Mouse (Mus musculus): ENCODE results near the gene Mettl27. TPM values are rescaled to one million over a fixed set of nuclear protein-coding genes. Genes with fewer than 3 reads are reported as not detected.

Mettl27 gene
- 24.9 and 26.7 TPM in 2 replicates for polyA plus RNA-seq (2012; rRNA removed)

DNA sequence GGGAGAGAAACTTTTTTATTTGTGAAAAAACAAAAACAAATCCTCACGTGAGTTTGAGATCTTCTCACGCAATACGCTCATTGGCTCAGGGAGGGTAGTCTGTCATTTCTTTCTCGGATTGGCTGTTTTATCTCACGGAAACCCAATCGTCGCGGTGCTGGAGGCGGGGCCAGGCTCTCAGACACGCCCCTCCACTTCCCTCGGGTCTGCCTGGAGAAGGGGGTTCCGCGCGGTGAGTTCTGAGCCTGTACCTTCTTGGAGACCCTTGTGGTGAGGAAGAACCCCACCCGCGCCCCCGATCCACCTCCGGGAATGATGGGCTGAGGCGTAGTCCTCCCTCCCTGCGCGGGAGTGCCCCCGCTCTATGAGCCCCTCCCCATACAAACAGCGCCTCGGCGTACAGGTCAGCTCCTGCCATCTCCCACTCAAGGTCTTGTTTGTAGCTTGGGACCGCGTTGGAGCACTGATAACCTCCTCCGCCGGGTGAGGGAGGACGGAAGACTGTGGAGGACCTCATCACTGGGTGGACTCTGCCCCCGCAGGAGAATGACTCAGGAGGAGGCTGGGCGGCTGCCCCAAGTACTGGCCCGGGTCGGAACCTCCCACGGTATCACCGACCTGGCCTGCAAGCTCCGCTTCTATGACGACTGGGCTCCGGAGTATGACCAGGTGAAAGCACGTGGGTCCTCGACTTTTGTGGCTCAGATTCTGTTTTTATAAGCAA is at the start of gene Mettl27:
Gene Mettl27, plus strand, starts transcription at position 190 of the 724 bp plus-strand sequence.
- peak within 1 kb of the TSS; percentile 61 for H3K27ac ChIP-seq (ENCODE audit: control insufficient read depth, insufficient read depth, low read length)
- H3K4me1 ChIP-seq (replicated peaks; ENCODE audit: control insufficient read depth, insufficient read depth, low read length): peaks cover 16% of the 10 kb centered on the region
- 1% methylated on average over 41 of the region's 41 CpGs for WGBS
- DNase-seq: peak; percentile 93
- TF ChIP-seq CTCF (IDR thresholded peaks at IDR 0.05; ENCODE audit: borderline replicate concordance, control insufficient read depth, extremely low read depth, insufficient read depth, low read length, poor library complexity): no peak
- TF ChIP-seq POLR2A (IDR thresholded peaks at IDR 0.05; ENCODE audit: control insufficient read depth, extremely low read depth, insufficient read depth, low read length, poor library complexity): peak; percentile 52; the same call in 1 of the 2 replicates
- H3K4me3 ChIP-seq (ENCODE audit: control insufficient read depth, insufficient read depth, low read length): peak within 1 kb of the TSS; percentile 87
- no peaks in the 10 kb centered on the region for H3K36me3 ChIP-seq (ENCODE audit: control insufficient read depth, insufficient read depth, low read length)
- no peaks in the 10 kb centered on the region for H3K27me3 ChIP-seq (ENCODE audit: control insufficient read depth, insufficient read depth, low read length)

DNA sequence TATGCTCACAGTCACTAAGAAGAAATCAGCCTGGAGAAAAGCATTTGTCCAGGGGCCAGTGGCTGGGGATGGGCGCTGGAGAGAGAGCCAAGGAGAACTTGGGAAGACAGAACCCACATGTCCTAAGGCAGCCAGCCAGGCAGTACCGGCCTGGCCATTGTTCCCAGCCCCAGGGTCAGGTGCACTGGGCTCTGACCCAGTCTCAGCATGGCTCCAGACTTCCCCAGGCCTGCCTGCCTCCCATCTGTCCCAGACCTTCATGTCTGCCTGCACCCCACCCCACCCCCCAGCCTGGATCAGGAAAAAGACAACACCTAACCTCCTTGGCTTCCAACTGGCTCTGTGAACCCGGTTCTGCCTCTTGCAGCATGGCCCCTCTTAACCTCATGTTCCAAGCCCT is 49.1 kb upstream of the Mettl27 start:
- TF ChIP-seq POLR2A (IDR thresholded peaks at IDR 0.05; ENCODE audit: control insufficient read depth, extremely low read depth, insufficient read depth, low read length, poor library complexity) (no peak), CTCF (IDR thresholded peaks at IDR 0.05; ENCODE audit: borderline replicate concordance, control insufficient read depth, extremely low read depth, insufficient read depth, low read length, poor library complexity) (no peak)
- Histone ChIP-seq H3K27ac (ENCODE audit: control insufficient read depth, insufficient read depth, low read length) (no peak overlapping the region), H3K27me3 (ENCODE audit: control insufficient read depth, insufficient read depth, low read length) (no peaks in the 10 kb centered on the region), H3K4me1 (replicated peaks; ENCODE audit: control insufficient read depth, insufficient read depth, low read length) (peaks cover 11% of the 10 kb centered on the region), H3K4me3 (ENCODE audit: control insufficient read depth, insufficient read depth, low read length) (no peak overlapping the region), H3K36me3 (ENCODE audit: control insufficient read depth, insufficient read depth, low read length) (no peaks in the 10 kb centered on the region)
- DNase-seq: no peak
- WGBS: 77% methylated on average over 3 of the region's 3 CpGs

DNA sequence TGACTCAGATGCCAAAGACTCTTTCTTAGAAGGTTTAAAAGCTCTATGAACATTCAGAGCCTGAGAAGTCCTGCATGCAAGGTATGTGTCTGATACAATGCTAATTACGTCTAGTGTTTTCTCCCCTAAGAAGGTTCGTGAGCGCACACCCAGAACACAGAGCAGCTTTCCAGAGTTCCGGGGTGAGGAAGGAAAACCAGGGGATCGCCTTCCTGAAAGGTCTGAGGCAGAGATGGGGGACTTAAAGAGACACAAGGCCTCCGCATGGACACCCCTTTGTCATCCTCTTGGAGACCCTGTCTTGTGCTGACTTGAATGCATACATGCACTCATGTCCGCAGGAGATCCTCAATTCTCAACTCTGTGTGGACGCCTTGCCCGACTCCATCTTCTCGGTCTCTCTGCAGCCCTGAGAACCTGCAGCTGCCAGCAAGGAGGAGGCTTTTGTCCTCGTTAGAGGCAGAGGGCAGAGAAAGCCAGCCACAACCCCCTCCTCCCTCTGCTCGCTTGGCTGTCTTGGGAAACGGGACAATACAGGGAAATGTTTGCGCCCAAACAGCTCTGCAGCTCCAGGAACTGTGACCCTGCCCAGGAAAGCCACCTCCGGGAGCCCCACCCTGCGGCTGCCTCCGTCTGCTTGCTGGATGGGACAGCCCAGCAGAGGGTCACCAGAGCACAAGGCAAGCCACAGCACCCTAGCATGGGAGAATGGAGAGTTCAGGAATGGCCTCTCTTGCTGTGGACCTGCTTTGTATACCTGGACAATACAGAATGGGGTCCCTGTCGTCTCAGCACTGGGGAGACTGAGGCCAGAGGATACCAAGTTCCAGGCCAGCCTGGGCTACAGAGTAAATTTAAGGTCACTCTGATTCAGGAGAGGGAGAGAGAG is 44.5 kb upstream of the Mettl27 start:
- H3K27ac ChIP-seq (ENCODE audit: control insufficient read depth, insufficient read depth, low read length): no peak overlapping the region
- H3K4me3 ChIP-seq (ENCODE audit: control insufficient read depth, insufficient read depth, low read length): no peak overlapping the region
- TF ChIP-seq CTCF (IDR thresholded peaks at IDR 0.05; ENCODE audit: borderline replicate concordance, control insufficient read depth, extremely low read depth, insufficient read depth, low read length, poor library complexity): no peak
- no peak for TF ChIP-seq POLR2A (IDR thresholded peaks at IDR 0.05; ENCODE audit: control insufficient read depth, extremely low read depth, insufficient read depth, low read length, poor library complexity)
- H3K36me3 ChIP-seq (ENCODE audit: control insufficient read depth, insufficient read depth, low read length): no peaks in the 10 kb centered on the region
- WGBS: 53% methylated on average over 18 of the region's 18 CpGs
- no peak for DNase-seq
- H3K27me3 ChIP-seq (ENCODE audit: control insufficient read depth, insufficient read depth, low read length): no peaks in the 10 kb centered on the region
- H3K4me1 ChIP-seq (replicated peaks; ENCODE audit: control insufficient read depth, insufficient read depth, low read length): no peaks in the 10 kb centered on the region

GRCm38 (mm10) chr5:134888505-134888904 is 43.7 kb upstream of the Mettl27 start:
- Histone ChIP-seq H3K4me1 (replicated peaks; ENCODE audit: control insufficient read depth, insufficient read depth, low read length) (no peaks in the 10 kb centered on the region), H3K4me3 (ENCODE audit: control insufficient read depth, insufficient read depth, low read length) (no peak overlapping the region), H3K27ac (ENCODE audit: control insufficient read depth, insufficient read depth, low read length) (no peak overlapping the region), H3K27me3 (ENCODE audit: control insufficient read depth, insufficient read depth, low read length) (no peaks in the 10 kb centered on the region), H3K36me3 (ENCODE audit: control insufficient read depth, insufficient read depth, low read length) (no peaks in the 10 kb centered on the region)
- no peak for TF ChIP-seq CTCF (IDR thresholded peaks at IDR 0.05; ENCODE audit: borderline replicate concordance, control insufficient read depth, extremely low read depth, insufficient read depth, low read length, poor library complexity)
- TF ChIP-seq POLR2A (IDR thresholded peaks at IDR 0.05; ENCODE audit: control insufficient read depth, extremely low read depth, insufficient read depth, low read length, poor library complexity): no peak
- whole genome bisulfite sequencing: 86% methylated on average over 7 of the region's 7 CpGs
- no peak for DNase-seq

GRCm38 (mm10) chr5:134890601-134891054 is 41.5 kb upstream of the Mettl27 start:
- TF ChIP-seq POLR2A (IDR thresholded peaks at IDR 0.05; ENCODE audit: control insufficient read depth, extremely low read depth, insufficient read depth, low read length, poor library complexity): no peak
- TF ChIP-seq CTCF (IDR thresholded peaks at IDR 0.05; ENCODE audit: borderline replicate concordance, control insufficient read depth, extremely low read depth, insufficient read depth, low read length, poor library complexity): no peak
- 91% methylated on average over 6 of the region's 6 CpGs for WGBS
- Histone ChIP-seq H3K4me3 (ENCODE audit: control insufficient read depth, insufficient read depth, low read length) (no peak overlapping the region), H3K27ac (ENCODE audit: control insufficient read depth, insufficient read depth, low read length) (no peak overlapping the region), H3K27me3 (ENCODE audit: control insufficient read depth, insufficient read depth, low read length) (no peaks in the 10 kb centered on the region), H3K4me1 (replicated peaks; ENCODE audit: control insufficient read depth, insufficient read depth, low read length) (no peaks in the 10 kb centered on the region), H3K36me3 (ENCODE audit: control insufficient read depth, insufficient read depth, low read length) (no peaks in the 10 kb centered on the region)
- no peak for DNase-seq

DNA sequence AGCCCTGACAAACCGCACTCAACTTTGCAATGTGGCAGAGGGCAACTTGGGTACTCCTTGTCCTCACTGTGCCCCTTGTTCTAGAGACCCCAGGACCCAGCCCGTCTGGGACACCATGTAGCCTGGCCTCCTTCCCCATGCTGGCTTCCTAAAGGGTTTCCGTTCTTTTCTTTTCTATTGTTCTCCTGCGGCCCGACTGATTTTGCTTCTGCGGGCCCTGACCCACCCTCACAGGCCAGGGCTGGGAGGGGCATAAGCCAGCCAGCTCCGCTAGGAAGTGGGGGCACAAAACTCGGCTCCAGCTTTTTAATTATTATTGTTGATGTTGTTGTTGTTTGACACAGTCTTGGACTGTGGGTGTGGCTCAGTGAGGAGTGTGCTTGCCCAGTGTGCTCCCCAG is 40.6 kb upstream of the Mettl27 start:
- Histone ChIP-seq H3K4me3 (ENCODE audit: control insufficient read depth, insufficient read depth, low read length) (no peak overlapping the region), H3K27ac (ENCODE audit: control insufficient read depth, insufficient read depth, low read length) (no peak overlapping the region), H3K27me3 (ENCODE audit: control insufficient read depth, insufficient read depth, low read length) (no peaks in the 10 kb centered on the region), H3K4me1 (replicated peaks; ENCODE audit: control insufficient read depth, insufficient read depth, low read length) (no peaks in the 10 kb centered on the region), H3K36me3 (ENCODE audit: control insufficient read depth, insufficient read depth, low read length) (no peaks in the 10 kb centered on the region)
- TF ChIP-seq POLR2A (IDR thresholded peaks at IDR 0.05; ENCODE audit: control insufficient read depth, extremely low read depth, insufficient read depth, low read length, poor library complexity): no peak
- no peak for TF ChIP-seq CTCF (IDR thresholded peaks at IDR 0.05; ENCODE audit: borderline replicate concordance, control insufficient read depth, extremely low read depth, insufficient read depth, low read length, poor library complexity)
- 60% methylated on average over 8 of the region's 8 CpGs for WGBS
- no peak for DNase-seq
